Mouse (Mus musculus) hindbrain, embryonic 12.5 days (tissue): ENCODE data around the gene Sppl3. TPM values are rescaled to one million over a fixed set of nuclear protein-coding genes. Genes with fewer than 3 reads are reported as not detected.

ENCODE experiments used
- ATAC-seq: fragments of 200-750 bp; cut with Nextera tagmentation; 2 replicates; pipeline ENCODE4 v1.8.0; 2017; ENCODE audit warnings: moderate TSS enrichment; ENCODE audit not compliant: low FRiP score
- H3K27ac ChIP-seq: fragments of 300-500 bp; sonication (generic); 2 replicates; pipeline ENCODE4 v1.5.1; 2016; ENCODE audit warnings: mild to moderate bottlenecking
- H3K27me3 ChIP-seq: fragments of 300-500 bp; sonication (generic); 2 replicates; pipeline ENCODE4 v1.6.1; 2016; ENCODE audit warnings: mild to moderate bottlenecking
- H3K36me3 ChIP-seq: fragments of 300-500 bp; sonication (generic); 2 replicates; pipeline ENCODE4 v1.6.1; 2016; ENCODE audit warnings: mild to moderate bottlenecking
- H3K4me1 ChIP-seq: fragments of 300-500 bp; sonication (generic); 2 replicates; pipeline ENCODE4 v1.6.1; 2016
- H3K4me2 ChIP-seq: fragments of 300-500 bp; sonication (generic); replicated peaks from 2 replicates; pipeline ENCODE4 v1.6.1; 2016; ENCODE audit warnings: mild to moderate bottlenecking
- H3K4me3 ChIP-seq: fragments of 300-500 bp; sonication (generic); 2 replicates; pipeline ENCODE4 v1.5.1; 2016; ENCODE audit warnings: mild to moderate bottlenecking
- H3K9ac ChIP-seq: fragments of 300-500 bp; sonication (generic); 2 replicates; pipeline ENCODE4 v1.6.1; 2016; ENCODE audit warnings: mild to moderate bottlenecking, moderate library complexity
- H3K9me3 ChIP-seq: fragments of 300-500 bp; sonication (generic); replicated peaks from 2 replicates; pipeline ENCODE4 v1.6.1; 2016; ENCODE audit warnings: mild to moderate bottlenecking
- WGBS: fragments of 180-500 bp; shearing (Covaris S2); methylation state at CpG from one replicate; pipeline ENCODE4 v1.1.7; 2016; 5-methylcytosine and 5-hydroxymethylcytosine counted together
- polyA plus RNA-seq: library from polyadenylated mRNA; unstranded; fragments of >200 nt; fragmentation: Nextera tagmentation; extraction: Ambion mirVana; gene quantifications from 2 replicates; pipeline ENCODE4 v1.2.1, GENCODE M21; 2016

The Sppl3 gene
- polyA plus RNA-seq, 1 experiment from 2014 or later, result 31.1 TPM

- H3K9me3 ChIP-seq, result no peaks in the 10 kb centered on the region
- no peak overlapping the region for H3K9ac ChIP-seq
- no peak for ATAC-seq
- H3K4me2 ChIP-seq, result no peak overlapping the region
- 0 out of 2 replicates have a peak, but pooled peaks cover 5% of the 10 kb centered on the region for H3K27me3 ChIP-seq
- no peak overlapping the region for H3K27ac ChIP-seq
- H3K36me3 ChIP-seq, result no peaks in the 10 kb centered on the region
- WGBS, result 80% methylated on average over 6 of the region's 6 CpGs
- H3K4me1 ChIP-seq, result no peaks in the 10 kb centered on the region
- H3K4me3 ChIP-seq, result no peak overlapping the region
These were observed 8.2 kb upstream of the Sppl3 start for GRCm38 (mm10) chr5:115002781-115003180.

- H3K9ac ChIP-seq, result no peak overlapping the region
These were observed 7.6 kb upstream of the Sppl3 start for GRCm38 (mm10) chr5:115003224-115003873.

GRCm38 (mm10) chr5:115007768-115008167 is 3.2 kb upstream of the Sppl3 start:
- H3K4me1 ChIP-seq, result peaks cover 14% of the 10 kb centered on the region
- 86% methylated on average over 5 of the region's 5 CpGs for WGBS
- H3K9me3 ChIP-seq, result no peaks in the 10 kb centered on the region
- no peaks in the 10 kb centered on the region for H3K36me3 ChIP-seq
- no peak overlapping the region for H3K4me3 ChIP-seq
- H3K27me3 ChIP-seq, result no peaks in the 10 kb centered on the region
- ATAC-seq, result no peak
- H3K9ac ChIP-seq, result no peak overlapping the region
- H3K4me2 ChIP-seq, result no peak overlapping the region
- no peak overlapping the region for H3K27ac ChIP-seq

More at GRCm38 (mm10) chr5:115003224-115003873, 7.6 kb upstream of the Sppl3 start:
- Histone ChIP-seq H3K4me3 (no peak overlapping the region), H3K36me3 (no peaks in the 10 kb centered on the region), H3K27me3 (0 out of 2 replicates have a peak, but pooled peaks cover 5% of the 10 kb centered on the region), H3K4me1 (no peaks in the 10 kb centered on the region), H3K9me3 (no peaks in the 10 kb centered on the region), H3K4me2 (no peak overlapping the region), H3K27ac (no peak overlapping the region)
- no peak for ATAC-seq
- WGBS, result 84% methylated on average over 13 of the region's 13 CpGs

GRCm38 (mm10) chr5:115008307-115008706 is 2.6 kb upstream of the Sppl3 start:
- Histone ChIP-seq H3K4me3 (no peak overlapping the region), H3K9ac (no peak overlapping the region), H3K27ac (no peak overlapping the region), H3K27me3 (no peaks in the 10 kb centered on the region), H3K36me3 (no peaks in the 10 kb centered on the region), H3K4me2 (no peak overlapping the region), H3K9me3 (no peaks in the 10 kb centered on the region), H3K4me1 (peaks cover 19% of the 10 kb centered on the region)
- no peak for ATAC-seq
- 90% methylated on average over 7 of the region's 7 CpGs for WGBS

GRCm38 (mm10) chr5:115009143-115009542 is 1.8 kb upstream of the Sppl3 start:
- ATAC-seq, result no peak
- Histone ChIP-seq H3K4me3 (no peak overlapping the region), H3K9me3 (no peaks in the 10 kb centered on the region), H3K4me1 (peaks cover 22% of the 10 kb centered on the region), H3K4me2 (no peak overlapping the region), H3K27me3 (no peaks in the 10 kb centered on the region), H3K27ac (no peak overlapping the region), H3K9ac (no peak overlapping the region), H3K36me3 (no peaks in the 10 kb centered on the region)
- 88% methylated on average over 6 of the region's 6 CpGs for WGBS

- Histone ChIP-seq H3K4me3 (no peak overlapping the region; the same call in 1 of the 2 replicates), H3K27ac (no peak overlapping the region), H3K9ac (peak overlapping the region; percentile 98; the same call in 1 of the 2 replicates), H3K9me3 (no peaks in the 10 kb centered on the region), H3K27me3 (no peaks in the 10 kb centered on the region), H3K4me2 (peak overlapping the region; percentile 55), H3K4me1 (peaks cover 28% of the 10 kb centered on the region), H3K36me3 (no peaks in the 10 kb centered on the region)
- ATAC-seq, result no peak
- 67% methylated on average over 3 of the region's 3 CpGs for WGBS
These were observed 976 bp upstream of the Sppl3 start for GRCm38 (mm10) chr5:115009961-115010360.

GRCm38 (mm10) chr5:115011217-115011518 is 231 bp downstream of the Sppl3 start:
- peak overlapping the region; percentile 98 for H3K9ac ChIP-seq
- H3K4me3 ChIP-seq, result peak overlapping the region; percentile 98
- ATAC-seq, result peak; percentile 51; the same call in 1 of the 2 replicates
- H3K4me1 ChIP-seq, result peaks cover 32% of the 10 kb centered on the region
- H3K36me3 ChIP-seq, result no peaks in the 10 kb centered on the region
- H3K4me2 ChIP-seq, result peak overlapping the region; percentile 97
- no peaks in the 10 kb centered on the region for H3K27me3 ChIP-seq
- WGBS, result 0% methylated on average over 26 of the region's 57 CpGs
- peak overlapping the region; percentile 93 for H3K27ac ChIP-seq
- no peaks in the 10 kb centered on the region for H3K9me3 ChIP-seq

- Histone ChIP-seq H3K9me3 (no peaks in the 10 kb centered on the region), H3K4me2 (peak overlapping the region; percentile 97), H3K9ac (peak overlapping the region; percentile 98), H3K27me3 (no peaks in the 10 kb centered on the region), H3K4me3 (peak overlapping the region; percentile 98), H3K27ac (peak overlapping the region; percentile 93), H3K36me3 (no peaks in the 10 kb centered on the region), H3K4me1 (peaks cover 32% of the 10 kb centered on the region)
- under 1% methylated on average over 61 of the region's 63 CpGs for WGBS
- ATAC-seq, result peak; percentile 44
These were observed 753 bp downstream of the Sppl3 start for GRCm38 (mm10) chr5:115011519-115012261.

- no peaks in the 10 kb centered on the region for H3K27me3 ChIP-seq
- 61% methylated on average over 3 of the region's 3 CpGs for WGBS
- H3K4me1 ChIP-seq, result peaks cover 32% of the 10 kb centered on the region
- no peak overlapping the region for H3K27ac ChIP-seq
- H3K4me3 ChIP-seq, result no peak overlapping the region
- H3K9me3 ChIP-seq, result no peaks in the 10 kb centered on the region
- peak overlapping the region; percentile 97; the same call in 1 of the 2 replicates for H3K4me2 ChIP-seq
- no peaks in the 10 kb centered on the region for H3K36me3 ChIP-seq
- H3K9ac ChIP-seq, result no peak overlapping the region
- no peak for ATAC-seq
These were observed 2.5 kb downstream of the Sppl3 start for GRCm38 (mm10) chr5:115013436-115013835.

GRCm38 (mm10) chr5:115014570-115014969 is 3.6 kb downstream of the Sppl3 start:
- Histone ChIP-seq H3K4me1 (peaks cover 35% of the 10 kb centered on the region), H3K4me3 (no peak overlapping the region), H3K27me3 (no peaks in the 10 kb centered on the region), H3K4me2 (no peak overlapping the region), H3K27ac (no peak overlapping the region), H3K9ac (no peak overlapping the region), H3K9me3 (no peaks in the 10 kb centered on the region), H3K36me3 (no peaks in the 10 kb centered on the region)
- WGBS, result 79% methylated on average over 1 of the region's 1 CpGs
- no peak for ATAC-seq

GRCm38 (mm10) chr5:115015121-115015520 is 4.2 kb downstream of the Sppl3 start:
- H3K27ac ChIP-seq, result no peak overlapping the region
- no peak overlapping the region for H3K4me3 ChIP-seq
- H3K4me2 ChIP-seq, result no peak overlapping the region
- H3K36me3 ChIP-seq, result no peaks in the 10 kb centered on the region
- H3K4me1 ChIP-seq, result peaks cover 34% of the 10 kb centered on the region
- H3K9ac ChIP-seq, result no peak overlapping the region
- WGBS, result 48% methylated on average over 4 of the region's 4 CpGs
- no peaks in the 10 kb centered on the region for H3K27me3 ChIP-seq
- no peak for ATAC-seq
- H3K9me3 ChIP-seq, result no peaks in the 10 kb centered on the region

- Histone ChIP-seq H3K9me3 (no peaks in the 10 kb centered on the region), H3K36me3 (no peaks in the 10 kb centered on the region), H3K27ac (no peak overlapping the region), H3K9ac (no peak overlapping the region), H3K4me3 (no peak overlapping the region), H3K4me2 (no peak overlapping the region), H3K4me1 (peaks cover 17% of the 10 kb centered on the region), H3K27me3 (no peaks in the 10 kb centered on the region)
- WGBS, result 85% methylated on average over 2 of the region's 2 CpGs
- no peak for ATAC-seq
These were observed 7.3 kb downstream of the Sppl3 start for GRCm38 (mm10) chr5:115018270-115018669.

- Histone ChIP-seq H3K9me3 (no peaks in the 10 kb centered on the region), H3K4me2 (no peak overlapping the region), H3K27ac (no peak overlapping the region), H3K9ac (no peak overlapping the region), H3K4me3 (no peak overlapping the region), H3K4me1 (peaks cover 13% of the 10 kb centered on the region), H3K36me3 (no peaks in the 10 kb centered on the region), H3K27me3 (no peaks in the 10 kb centered on the region)
- 86% methylated on average over 4 of the region's 4 CpGs for WGBS
- ATAC-seq, result no peak
These were observed 7.9 kb downstream of the Sppl3 start for GRCm38 (mm10) chr5:115018813-115019212.
